Mouse (Mus musculus): ENCODE data around the gene Rad17.

Gene Rad17

DNA sequence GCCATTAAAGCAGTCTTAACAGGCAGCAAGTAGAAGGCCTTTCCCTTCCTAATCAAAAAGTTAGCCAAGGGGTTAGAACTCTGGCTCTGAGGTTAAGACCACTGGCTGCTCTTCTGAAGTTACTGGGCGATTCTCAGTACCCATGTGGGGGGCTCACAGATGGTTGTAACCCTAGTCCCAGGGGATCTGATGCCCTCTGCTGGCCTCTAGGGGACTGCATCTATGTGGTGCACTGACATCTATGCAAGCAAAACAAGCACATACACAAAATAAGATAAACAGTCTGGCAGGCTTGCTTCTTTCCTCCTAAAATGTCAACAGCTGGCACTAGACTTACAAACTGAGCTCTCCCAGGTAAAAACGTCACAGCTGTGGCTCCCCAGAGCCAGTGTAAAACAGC lies 37.9 kb downstream of the Rad17 start:
- DNase-seq = no peak

DNA sequence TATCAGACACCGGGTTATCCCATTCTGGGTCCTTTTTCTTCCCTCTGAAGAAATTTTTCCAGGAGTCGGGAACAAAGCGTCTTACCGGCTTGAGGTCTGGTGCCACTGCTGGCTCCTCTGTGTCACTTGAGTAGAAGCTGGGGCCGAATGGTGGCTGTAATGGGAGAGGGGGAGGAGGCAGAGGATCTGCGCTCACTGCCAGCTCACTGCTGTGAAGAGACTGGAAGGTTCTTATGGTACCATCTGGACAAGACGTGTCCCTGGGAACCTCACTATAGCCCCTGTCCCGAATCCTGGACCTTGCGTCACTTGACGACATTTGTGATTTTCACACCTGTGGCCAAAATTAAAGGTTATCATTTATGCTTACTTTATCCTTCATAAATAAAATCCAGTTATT lies 38.6 kb downstream of the Rad17 start:
- DNase-seq = no peak

DNA sequence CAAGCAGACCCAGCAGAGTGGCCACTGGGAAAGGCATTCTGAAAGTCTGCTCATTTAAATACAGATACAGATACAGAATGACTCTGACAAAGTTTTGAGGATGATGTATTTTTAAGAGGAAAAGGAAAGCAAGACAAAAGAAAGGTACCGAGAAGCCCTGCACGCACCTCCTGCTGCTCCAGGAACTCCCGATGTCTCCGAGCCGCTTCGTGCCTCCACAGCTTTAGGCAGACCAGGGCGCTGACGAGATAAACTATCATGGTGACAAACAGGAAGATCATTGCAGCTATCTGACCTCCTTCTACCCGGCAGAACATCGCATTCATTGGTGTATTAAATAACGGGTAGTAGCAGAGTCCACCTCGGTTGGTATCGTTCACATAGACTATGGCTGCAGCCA lies 39.6 kb downstream of the Rad17 start:
- DNase-seq = no peak

DNA sequence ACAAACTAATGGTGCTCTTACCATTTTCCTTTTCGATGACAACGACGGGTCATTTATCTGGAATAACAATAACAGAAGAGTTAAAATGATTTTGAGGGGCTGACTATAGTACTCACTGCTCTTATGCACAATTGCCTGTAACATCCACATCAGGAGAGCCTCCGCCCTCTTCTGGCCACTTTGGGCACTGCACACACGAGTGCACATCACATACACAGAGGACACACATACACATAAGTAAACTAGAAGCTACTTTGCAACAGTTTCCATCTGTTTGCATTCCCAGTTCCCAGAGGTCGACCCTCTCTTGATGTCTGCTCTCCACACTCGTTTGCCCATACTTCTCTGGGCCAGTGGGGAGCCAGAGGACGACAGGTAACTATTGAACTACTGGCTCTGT lies 43.1 kb downstream of the Rad17 start:
- DNase-seq = no peak

DNA sequence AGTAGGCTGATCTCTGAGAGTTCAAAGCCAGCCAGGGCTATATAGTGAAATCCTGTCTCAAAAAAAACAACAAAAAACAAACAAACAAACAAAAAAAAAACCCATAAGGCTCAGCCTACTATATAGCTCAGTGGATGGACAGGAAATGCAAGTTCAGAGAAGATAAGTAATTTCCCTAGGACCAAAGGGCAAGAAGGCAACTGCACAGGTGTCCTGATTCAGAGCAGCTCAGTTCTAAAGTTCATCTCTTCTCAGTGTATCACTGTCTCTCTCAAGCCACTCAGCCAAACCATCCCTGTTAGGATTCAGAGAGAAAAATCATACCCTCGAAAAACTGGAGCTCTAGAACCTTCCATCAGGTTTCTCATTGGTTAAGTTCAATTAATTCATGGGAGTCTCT lies 45.0 kb downstream of the Rad17 start:
- DNase-seq = no peak

DNA sequence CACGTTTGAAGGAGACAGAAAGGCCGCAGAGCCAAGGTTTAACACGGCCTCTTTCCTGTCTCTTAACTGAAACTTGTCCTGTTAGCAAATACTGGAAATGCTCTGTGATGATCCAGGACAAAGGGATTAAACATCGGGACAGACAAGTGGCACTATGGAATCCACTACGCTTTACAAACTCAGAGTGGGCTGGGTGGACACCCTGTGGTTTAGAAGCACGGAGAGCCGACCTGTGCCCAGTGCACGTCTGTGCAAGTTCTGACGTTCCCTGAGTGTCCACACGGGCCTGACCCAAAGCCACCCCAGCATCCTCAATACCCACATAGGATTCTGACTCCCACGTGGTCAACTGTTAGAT lies 47.1 kb downstream of the Rad17 start:
- no peak for DNase-seq

DNA sequence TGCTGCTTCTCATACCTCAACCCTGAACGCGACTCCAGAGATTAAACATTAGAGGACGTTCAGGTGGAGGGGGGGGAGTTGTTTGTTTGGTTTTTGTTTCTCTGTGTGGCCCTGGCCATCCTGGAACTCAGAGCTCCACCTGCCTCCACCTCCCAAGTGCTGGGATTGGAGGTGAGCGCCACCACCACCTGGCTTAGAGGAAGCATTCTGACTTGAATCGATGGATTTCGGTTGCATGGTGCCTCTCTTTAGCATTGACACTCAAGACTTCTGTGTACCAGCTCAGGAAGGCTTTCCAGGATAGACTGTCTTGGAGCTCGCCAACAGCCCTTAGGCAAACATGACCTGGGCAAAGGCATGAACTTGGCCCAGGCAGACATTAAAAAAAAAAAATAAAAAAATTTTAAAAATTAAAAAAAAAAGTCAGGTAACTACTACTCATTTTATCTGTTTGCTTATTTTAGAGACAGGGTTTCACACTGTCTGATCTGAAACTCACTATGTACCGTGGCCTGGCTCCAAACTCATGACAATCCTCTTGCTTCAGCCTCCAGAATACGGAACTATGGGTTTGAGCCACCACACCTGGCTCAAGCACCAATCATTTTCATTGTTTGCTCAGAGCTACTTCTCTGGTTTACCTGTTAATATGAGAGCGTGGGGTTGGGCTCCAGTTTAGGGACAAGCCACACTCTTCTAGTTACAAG lies 47.7 kb downstream of the Rad17 start:
- DNase-seq = no peak

DNA sequence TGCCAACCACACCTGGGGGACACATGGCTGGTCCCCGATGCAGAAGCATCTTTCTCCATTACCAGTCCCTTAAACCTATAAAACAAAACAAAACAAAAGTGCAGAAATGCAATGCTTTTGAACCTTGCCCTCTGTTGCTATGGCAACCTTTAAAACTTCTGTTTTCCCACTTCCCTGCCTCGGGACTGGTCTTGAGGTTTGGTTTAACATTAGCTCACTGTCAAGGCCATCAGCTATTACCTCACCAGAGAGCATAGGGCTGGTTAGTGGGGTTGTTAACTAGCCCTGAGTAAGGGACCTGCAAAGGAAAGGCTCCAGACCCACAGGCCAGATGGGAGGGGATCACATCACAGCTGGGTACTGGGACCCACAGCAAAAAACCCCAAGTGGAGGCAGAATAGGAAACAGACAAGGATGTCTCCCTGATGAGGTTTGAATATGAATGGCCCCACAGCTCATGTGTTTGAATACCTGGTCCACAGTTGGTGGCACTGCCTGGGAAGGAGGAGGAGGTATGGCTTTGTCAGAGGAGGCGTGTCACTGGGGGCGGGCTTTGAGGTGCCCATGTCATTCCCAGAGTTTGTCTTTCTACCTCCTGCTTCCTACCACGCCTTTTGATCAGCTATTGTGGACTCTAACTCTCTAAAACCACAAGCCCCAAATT lies 48.5 kb downstream of the Rad17 start:
- no peak for DNase-seq

DNA sequence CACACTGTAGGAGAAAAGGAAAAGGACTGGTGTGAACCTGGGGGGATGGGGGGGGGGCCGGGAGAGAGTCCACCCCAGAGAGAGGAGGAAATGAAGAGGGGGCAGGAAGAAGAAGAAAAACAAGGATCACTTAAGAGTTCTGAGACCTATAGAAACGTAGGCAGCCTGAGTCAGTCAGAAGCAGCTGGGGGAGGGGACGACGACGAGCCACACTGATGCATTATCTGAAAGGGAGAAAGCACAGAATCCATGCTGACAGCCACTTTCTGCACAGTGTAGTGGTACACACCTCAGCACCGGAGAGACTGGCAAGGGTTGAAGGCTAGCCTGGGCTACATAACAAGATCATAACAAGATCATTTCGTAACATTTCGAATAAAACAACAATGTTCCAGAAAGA lies 49.8 kb downstream of the Rad17 start:
- DNase-seq = no peak

DNA sequence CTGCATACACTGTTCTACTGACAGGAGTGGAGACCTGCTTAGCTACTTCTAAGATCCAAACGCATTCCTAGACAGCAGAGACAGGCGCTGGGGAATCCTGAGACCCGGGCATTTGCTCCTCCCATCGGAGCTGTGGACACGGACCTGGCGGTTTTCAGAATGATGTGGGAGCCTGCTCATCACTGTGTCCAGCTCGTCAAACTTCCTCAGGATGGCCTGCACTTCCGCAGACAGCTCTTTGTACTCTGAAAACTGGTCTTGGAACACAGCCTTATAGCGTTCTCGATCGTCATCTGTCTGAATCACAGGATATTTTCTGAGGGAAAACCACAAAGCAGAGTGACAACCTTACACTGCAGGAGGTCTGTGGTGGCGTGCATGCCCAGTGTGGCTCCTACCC lies 50.5 kb downstream of the Rad17 start:
- no peak for DNase-seq

DNA sequence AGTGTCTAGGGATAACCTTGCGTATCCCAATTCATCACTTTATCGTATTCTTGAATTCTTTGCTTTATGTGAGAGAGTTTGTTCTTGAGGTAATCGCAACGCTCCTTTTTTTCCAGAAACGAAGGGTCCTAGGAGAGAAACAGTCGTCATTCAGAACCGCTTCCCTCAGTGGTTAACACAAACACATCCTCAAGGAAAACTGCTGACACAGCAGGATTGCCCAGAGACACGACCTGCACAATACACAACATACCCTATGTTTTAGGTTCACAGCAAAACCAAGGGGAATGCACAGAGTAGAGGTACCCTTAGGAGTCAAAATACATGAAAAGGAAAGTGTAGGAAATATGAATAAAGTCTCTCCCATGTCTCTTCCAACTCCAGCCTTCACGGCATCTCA lies 53.6 kb downstream of the Rad17 start:
- no peak for DNase-seq

DNA sequence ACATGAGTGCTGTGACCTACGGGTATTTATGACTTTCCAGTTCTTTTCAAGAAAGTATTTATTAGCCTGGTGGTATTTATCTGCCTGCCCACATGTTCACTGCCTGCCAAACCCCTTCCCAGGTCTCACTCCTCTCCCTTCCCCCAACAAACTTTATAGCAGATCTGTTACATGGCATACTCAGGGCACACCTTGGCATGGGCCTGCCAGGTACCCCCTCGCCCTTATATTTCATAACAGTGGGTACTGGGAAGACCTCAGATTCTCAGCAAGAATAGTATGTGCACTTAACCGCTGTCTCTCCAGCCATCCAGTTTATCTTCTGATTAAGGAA lies 55.3 kb downstream of the Rad17 start:
- no peak for DNase-seq

DNA sequence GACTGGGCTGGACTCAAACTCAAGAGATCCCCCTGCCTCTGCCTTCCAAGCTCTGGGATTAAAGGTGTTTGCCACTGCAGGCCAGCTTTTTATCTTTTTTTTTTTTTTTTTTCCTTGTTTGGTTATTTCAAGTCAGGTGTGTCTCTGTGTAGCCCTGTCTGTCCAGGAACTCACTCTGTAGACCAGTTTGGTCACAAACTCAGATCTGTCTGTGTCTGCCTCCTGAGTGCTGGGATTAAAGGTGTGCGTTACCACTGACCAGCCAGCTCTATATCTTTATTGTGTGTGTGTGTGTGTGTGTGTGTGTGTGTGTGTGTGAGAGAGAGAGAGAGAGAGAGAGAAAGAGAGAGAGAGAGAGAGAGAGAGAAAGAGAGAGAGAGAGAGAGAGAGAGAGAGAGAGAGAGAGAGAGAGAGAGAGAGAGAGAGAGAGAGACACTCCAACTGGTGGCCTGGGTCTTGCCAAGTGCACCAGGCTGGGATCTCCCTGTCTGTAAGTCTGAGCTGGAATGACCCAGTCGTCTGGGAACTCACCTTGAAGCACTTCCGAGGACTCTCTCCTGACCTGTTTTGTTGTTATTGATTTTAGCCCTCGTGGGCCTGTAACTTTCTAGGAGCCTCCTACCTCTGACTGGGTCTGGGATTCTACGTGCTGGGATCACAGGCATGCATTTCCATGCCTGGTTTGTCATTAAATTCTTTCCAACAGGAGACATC lies 55.9 kb downstream of the Rad17 start:
- DNase-seq = no peak

DNA sequence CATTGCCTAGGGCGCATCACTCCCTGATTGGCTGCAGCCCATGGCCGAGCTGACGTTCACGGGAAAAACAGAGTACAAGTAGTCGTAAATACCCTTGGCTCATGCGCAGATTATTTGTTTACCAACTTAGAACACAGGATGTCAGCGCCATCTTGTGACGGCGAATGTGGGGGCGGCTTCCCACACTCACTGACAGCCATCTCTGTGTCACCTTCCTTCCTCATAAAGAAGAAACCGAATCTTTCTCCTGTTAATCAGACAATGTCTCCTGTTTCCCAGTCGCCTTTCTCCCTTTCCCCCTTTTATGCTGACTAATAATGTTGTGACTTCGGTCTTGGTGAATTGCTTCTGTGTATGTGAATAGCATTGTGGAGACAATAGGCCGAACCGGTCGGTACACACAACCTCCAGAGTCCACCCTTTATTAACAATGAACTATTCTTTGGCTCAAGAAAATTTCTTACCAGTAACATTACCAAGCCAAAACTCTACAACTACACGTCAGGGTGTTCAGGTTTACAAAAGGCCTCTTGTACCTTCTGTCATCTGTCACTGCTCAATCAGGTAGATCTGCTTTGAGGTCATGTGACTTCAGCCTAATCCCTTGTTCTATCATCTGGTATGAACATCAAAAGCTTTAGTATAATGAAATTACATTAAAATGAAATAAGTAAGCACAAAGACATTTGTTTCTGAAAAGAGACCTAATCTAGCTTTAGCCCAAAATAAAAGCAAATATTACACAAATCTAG lies 56.6 kb downstream of the Rad17 start:
- peak; percentile 23 to 35 for DNase-seq

DNA sequence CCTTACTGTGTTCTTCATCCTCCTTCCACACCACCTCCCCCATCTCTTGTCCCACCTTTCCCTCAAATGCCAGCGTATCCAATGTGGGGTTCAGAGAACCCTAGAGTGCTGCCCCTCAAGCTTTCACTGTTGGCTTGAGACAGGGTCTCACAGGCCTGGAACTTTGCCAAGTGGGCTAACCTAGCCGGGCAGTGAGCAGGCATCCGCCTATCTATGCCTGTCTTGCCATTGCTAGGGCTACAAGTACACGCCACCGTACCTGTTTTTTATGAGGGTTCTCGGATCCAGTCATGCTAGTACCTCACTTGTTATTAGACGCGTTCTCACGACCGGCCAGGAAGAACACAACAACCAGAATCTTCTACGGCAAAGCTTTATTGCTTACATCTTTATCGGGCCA lies 62.2 kb downstream of the Rad17 start:
- DNase-seq = no peak

DNA sequence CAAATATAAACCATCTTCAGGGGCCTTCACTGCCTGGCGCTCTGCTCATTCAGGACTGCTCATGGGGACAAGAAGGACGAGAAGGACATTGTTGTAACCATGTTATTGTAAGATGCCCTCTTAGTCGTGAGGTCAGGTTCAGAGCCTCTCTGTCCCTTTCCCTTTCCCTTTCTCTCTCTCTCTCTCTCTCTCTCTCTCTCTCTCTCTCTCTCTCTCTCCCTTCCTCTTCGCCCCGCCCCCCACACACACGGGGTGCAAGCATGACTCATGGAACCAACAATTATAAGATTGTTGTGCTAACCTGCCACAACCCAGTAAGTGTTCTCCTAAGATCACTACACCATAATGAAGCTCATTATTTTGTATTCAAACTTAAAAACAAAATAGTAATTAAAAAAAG lies 68.7 kb downstream of the Rad17 start:
- no peak for DNase-seq

DNA sequence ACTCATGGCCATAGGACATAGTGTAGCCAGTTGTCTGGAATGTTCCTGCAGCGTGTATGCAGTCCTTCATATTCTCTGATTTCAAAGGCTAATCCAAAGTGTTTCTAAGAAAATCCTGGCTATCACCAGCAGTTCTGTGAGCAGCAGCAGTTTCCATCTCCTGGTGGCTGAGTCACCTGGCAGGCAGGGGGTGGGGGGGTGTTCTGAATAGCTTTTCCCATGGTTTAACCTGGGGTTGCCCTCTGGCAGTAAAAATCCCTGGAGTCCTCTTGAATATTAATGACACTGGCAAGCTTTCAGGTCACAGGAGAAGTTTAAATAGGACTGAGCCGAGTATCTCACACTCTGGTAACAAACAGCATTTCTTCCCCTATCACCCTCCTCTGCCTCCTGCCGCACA lies 69.2 kb downstream of the Rad17 start:
- no peak for DNase-seq

DNA sequence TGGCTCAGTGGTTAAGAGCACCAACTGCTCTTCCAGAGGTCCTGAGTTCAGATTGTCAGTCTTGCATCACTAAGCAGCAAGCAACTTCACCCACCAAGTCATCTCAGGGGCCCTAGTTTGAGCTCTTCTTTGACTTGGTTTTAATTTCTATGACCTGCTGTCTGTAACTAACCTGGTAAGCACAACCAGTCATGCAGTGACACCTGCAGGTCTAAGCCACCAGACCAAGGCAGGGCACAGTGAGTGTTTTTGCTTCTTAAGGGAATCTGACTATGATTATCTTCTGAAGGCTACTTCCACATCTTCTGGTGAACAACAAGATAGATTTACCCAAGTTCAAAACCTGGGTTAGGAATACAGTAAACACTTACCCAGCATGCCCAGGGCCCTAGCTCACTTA lies 70.9 kb downstream of the Rad17 start:
- no peak for DNase-seq

DNA sequence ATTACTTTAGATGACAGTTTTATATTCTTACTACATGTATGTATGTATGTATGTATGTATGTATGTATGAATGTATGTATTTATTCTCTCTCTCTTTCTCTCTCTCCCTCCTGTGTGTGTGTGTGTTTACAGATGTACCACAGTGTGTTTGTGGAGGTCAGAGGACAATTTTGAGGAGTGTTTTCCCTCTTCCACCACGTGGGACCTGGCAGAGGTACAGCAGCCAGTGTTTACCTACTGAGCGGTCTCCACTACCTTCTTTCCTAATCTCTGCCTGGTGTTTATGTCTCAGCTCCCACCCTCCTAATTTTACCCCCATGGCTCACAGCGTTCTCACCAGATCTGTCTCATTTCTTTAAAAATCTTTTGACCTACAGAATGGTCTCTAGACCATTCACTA lies 71.6 kb downstream of the Rad17 start:
- DNase-seq = no peak

DNA sequence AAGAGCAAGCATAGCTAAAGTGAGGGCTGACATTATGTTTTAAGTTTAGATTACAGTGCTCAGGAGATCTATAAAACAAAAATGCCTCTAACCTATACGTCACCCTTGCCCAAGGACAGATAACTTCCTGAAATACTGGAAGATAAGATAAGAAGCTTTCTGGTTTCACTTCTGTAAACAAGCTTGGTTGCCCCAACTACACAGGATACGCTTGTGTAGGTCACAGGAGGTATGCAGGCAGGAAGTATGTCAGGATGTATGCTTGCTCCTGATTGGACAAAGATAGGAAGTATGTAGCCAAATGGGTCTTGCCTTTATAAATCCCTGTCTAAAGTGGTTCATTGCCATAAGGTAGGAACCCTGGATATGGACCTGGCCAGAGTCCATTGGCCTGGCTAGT lies 74.9 kb downstream of the Rad17 start:
- DNase-seq = no peak

DNA sequence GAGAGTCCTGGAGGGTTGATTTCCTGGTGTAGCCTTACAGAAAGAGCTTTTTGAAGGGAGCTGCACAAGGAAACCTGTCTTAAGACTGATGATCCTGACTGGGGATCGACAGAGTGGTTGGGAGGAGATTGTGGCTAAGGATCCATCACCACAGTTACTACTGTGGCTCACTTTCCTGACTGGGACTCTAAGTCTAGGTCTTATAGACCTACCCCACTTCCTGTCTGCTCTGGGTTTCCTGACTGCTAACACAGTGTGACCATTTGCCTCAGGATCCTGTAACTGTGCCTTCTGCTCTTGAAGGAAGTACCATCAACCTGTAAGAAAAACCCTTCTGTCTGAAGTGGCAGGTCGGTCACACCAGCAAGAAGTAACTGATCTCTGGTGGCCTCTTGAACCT lies 80.1 kb downstream of the Rad17 start:
- no peak for DNase-seq

DNA sequence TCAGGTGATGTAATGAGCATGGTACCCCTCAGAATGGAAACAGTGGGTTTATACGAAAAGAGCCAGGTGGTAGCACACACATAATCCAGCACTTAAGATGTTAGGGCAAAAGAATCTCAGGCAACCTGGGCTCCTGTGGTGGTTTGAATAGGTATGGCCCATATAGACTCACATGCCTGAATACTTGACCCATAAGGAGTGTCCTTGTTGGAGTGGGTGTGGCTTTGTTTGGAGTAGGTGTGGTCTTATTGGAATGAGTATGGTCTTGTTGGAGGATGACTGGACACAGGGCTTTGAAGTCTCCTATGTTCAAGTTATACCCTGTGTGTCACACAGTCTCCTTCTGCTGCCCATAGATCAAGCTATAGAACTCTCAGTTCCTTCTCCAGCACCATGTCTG lies 82.5 kb downstream of the Rad17 start:
- no peak for DNase-seq

Data from thymus, adult 18-20 months (tissue).